Mouse (Mus musculus): ENCODE results near the gene Fahd1.
A peak's percentile ranks its signal among the peaks of the same experiment; 100 is the strongest.

Fahd1 gene

DNA sequence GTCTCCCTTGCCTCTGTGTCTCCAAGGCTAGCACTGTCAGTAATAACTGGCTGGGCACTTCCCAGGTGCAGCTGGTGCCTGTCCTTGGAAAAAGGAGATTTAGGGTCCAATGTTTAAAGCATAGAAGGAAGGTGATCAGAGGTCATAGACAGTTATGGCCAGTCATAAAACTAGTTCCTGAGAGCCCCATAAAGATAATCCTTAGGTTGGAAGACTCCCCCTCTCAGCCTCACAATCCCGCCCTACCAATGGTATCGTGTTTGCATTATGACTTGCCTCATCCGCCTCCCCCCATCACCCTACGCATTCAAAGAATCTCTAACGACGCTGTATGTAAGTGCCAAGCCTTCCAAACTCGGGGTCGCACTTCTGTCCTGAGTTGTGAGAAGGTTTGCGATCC lies 5.6 kb downstream of the Fahd1 start:
- DNase-seq = no peak

DNA sequence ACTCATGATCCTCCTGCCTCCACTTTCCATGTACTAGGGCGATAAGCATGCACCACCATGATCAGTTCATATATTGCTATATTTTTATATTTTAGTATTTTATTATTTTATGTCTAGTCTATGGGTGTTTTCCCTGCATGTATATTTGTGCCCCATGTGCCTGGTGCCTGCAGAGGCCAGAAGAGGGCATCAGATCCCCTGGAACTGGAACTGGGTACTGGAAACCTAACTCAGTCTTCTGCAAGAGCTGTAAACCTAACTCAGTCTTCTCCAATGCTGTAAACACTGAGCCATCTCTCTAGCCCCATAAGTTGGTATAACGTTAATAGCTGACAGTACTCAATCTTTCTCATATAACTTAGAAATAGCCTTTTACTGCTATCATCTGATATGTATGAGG lies 7.5 kb downstream of the Fahd1 start:
- DNase-seq = no peak

DNA sequence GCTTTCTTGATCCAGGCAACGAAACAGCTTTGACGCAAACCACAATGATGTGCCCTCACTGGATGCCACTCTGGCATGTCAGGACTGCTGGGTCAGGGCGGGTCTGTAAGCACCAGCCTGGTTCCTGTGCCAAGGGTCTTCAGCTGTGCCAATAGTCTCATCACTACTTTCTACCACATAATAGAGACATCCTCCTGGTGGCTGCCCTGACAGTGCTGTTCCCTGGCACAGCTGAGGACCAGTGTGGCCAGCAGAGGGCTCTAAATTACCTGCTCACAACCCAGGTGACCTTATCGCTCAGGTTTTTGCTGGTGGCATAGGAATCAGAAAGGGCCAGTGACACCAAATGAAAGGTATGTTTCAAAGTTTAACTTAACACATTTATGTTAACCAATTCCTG lies 9.0 kb downstream of the Fahd1 start:
- peak; percentile 31 to 34 for DNase-seq

DNA sequence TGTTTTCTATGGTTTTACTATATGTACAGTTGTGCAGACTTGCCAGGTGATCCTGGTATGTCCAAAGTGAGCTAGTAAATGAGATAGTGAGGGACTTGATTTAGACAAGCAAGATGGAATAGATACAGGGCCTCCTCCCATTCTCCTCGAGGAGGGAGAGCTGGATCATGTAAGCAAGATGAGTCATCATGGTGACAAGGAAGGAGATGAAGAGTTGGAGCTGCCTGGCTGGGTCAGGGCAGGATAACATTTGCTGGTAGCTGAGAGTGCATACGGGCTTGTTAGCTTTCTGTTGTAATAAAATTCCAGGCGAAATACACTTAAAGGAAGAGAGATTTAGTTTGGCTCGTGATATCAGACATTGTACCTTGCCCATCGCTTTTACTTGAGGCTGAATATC lies 9.8 kb downstream of the Fahd1 start:
- DNase-seq = no peak

DNA sequence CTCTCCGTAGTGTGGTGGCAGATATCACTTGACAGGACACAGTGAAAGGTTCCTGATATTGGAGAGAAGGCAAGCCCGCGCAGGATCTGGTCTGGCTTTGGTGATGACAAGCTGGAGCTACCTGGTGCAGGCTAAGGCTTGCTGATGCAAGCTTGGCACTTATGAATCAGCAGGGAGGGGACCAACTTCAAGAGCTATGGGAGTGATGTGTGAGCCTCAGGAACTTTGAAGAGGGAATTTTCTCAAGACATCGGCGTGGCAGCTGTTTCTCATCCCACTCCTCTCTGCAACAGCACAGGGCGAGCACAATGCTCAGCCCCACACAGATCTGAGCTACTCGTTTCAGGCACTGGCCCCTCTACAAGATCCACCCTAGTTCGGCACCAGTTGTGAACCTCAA lies 10.3 kb downstream of the Fahd1 start, which contains the start of gene Hagh:
Hagh (plus strand) TSS at position 302 of the 400 bp plus-strand sequence.
- no peak for DNase-seq

DNA sequence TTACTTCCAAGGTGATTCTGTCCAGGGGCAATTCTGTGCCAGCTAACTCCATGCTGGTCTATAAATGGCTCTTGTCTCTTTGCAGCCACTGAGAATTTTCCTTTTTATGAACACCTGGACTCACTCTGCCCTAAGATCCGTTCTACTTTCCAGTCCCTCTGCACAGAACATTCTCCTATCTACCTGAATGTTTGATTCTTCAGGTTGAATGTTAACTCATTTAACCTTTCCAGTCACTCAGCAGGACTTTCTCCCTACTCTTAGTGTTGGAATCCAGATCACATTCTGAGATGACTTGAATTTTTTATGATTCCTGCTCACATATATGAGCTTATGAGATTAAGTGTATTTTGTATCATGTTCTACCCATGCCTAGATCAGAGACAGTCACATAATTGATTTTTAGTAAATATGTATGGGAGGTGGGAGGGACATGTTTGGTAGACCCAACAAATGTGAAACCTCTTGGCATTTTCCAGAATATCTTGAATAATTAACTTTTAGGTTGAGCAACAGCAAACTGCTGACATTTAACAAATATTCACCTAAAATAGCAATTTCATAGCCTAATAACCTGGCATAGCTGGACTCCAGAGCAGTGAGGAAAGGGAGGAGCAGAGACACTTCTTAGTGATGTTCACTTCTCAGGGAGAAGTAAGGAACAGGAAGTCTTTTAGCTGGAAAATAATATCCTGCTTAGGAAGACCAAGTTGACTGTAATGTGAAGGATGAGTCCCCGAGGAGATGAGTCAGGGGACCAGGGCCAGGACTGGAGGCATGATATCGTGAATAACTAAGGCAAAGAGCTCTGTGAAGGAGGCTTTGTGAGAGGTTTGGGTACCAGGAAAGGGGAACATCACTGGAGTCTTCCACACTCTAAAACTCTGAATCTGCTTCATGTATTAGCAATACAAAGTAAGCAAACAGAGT lies 28.5 kb downstream of the Fahd1 start:
- no peak for DNase-seq

DNA sequence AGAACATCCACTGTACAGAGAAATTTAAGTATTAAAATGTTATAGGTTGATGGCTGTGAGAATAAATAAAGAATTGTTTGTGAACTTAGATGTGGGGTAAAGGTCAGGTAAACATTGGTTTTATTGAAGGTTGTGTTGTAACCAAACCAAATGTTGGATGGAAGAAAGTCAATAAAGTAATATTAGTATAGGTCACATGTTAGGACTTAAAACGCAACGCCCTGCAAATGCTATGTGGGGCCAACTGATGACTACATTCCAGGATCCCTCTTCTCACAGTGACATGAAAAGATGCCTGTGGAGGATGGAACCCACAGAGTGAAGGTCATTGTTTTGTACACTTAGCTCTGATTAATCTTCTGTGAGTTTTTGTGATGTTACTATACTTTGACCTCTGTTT lies 30.7 kb downstream of the Fahd1 start:
- DNase-seq = no peak

DNA sequence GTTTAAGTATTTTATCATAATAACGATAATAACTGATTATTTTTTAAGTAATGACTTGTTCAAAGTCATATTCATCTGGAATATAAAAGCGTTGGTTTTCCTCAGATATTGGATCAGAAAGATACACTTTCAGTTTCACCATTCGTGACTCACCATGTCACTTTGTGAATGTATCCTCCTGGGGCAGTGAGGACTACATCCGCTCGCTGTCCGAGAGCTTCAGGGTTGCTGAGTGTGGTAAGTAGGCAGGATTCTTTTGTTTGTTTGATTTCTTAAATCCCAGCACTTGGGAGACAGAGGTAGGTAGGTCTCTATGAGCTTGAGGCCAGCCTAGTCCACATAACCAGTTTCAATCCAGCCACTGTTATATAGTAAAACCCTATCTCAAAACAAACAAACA lies 32.0 kb downstream of the Fahd1 start:
- DNase-seq = no peak

DNA sequence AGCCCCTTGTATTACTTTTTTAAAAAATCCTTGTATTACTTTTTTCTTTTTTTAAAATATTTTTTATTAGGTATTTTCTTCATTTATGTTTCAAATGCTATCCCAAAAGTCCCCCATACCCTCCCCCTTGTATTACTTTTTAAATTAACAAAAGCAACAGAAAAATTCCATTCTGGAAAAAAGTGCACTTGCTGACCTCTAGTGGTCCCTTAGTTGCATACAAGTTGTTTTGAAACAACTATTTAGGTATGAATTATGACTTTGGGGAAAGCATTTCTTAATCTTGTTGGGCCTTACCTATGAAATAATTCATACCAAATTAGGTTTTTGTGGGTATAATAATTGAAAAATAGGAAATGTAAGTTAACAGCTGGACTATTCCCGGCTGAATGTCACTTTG lies 32.7 kb downstream of the Fahd1 start:
- no peak for DNase-seq

DNA sequence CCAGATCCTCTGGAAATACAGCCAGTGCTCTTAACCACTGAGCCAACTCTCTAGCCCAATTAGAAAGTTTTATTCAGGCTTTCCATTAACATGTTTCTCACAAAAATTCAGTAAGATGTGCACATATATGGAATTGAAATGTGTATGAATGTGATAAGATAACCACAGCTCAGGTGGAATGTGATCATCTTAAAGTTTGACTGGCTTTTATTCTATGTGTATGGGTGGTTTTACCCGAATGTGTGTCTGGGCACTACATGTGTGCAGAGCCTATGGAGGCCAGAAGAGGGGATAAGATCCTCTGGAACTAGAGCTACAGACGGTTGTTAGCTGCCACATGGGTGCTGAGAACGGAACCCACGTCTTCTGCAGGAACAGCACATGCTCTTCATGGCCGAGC lies 34.9 kb downstream of the Fahd1 start:
- no peak for DNase-seq

DNA sequence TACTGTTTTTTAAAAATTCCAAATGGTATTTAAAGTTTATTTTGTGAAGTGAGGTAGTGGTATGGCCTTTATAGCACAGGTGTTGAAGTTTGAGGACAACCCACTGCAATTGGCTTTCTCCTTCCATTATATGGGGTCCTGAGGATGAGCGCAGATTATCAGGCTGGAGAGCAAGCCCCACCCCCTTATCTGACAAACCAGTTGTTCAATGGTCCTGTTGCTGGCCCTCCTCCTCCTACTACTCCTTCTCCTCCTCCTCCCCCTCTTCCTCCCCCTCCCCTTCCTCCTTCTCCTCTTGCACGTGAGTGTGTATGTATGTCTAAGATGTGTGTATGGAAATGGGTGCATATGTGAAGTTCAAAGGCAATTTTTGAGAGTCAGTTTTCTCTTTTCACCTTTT lies 37.9 kb downstream of the Fahd1 start:
- no peak for DNase-seq

DNA sequence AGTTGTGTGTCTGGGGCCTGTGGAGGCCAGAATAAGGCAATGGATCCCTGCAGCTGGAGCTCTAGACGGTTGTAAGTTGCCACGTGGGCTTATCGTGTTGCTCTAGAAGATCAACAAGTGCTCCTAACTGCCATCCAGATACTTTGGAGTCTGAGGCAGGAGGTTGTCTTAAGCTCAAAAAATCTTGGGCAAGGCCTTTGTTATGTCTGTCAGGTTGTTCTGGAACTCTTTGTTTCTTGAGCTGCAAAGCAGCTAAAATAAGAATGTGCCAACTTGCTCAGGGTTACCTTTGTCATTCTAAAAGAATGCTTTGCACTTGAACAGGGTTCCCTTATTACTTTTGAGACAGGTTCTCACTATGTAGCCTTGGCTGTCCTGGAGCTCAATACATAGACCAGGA lies 39.0 kb downstream of the Fahd1 start:
- DNase-seq = no peak

DNA sequence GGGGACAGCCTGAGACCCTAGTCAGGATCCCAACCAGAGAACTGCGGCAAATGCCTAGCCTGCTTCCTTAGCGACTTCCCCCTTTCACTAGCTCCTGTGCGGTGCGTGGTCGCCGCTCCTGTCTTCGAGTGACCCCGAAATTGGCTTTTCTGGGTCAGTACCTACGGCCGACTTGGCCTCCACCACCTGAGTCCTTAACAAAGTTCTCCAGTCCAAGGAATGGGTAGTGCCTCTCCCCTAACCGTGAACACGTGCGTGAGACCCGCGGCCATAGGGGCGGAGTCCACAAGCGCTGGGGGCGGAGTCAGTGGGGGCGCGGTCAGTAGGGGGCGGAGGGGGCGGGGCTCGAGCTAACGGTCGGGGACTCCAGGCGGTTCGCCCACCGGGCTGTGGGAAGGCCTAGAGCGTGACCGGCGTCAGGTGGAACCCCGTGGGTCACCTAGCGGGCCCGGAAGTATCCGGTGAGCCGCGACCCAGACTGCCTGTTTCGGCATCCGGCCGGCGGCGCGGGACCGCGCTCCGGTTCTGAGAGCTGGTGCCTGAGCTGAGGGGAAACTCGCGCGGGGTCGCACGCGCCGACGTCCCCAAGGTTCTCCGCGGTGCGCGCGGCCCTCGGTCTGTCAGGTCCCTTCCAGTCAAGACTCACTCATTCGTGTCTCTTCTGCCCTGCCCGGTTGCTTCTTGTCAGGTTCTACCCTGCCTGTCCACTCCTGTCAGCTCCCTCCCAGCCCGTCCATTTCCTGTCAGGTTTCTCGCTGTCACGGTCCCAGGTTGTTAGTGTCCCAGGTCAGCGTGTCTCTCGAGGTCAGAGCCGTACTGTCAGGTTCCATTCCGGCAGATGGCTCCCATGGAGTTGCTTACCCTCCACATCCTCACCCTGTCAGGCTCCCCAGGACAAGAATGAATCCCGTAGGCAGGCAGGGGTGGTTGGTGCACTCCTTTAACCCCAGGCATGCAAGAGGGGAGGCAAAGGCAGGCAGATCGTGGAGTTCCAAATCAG lies 45.9 kb downstream of the Fahd1 start, which contains the start of gene Meiob:
Meiob (plus strand) TSS at position 338 of the 1,000 bp plus-strand sequence.
- peak; percentile 70 to 73 for DNase-seq

DNA sequence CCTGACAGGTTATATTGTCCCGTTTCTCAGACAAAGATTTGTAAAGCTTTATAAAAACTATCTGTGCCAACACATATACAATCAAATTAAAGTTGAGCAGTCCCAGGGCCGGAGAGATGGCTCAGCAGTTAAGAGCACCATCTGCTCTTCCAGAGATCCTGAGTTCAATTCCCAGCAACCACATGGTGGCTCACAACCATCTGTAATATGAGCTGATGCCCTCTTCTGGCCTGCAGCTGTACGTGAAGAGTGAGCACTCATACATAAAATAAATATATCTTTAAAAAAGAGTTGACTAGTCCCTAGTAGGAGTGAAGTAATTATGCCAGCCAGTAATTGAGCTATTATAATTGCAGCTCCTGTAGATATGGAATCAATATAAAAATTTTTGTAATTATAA lies 49.6 kb downstream of the Fahd1 start:
- DNase-seq = no peak

DNA sequence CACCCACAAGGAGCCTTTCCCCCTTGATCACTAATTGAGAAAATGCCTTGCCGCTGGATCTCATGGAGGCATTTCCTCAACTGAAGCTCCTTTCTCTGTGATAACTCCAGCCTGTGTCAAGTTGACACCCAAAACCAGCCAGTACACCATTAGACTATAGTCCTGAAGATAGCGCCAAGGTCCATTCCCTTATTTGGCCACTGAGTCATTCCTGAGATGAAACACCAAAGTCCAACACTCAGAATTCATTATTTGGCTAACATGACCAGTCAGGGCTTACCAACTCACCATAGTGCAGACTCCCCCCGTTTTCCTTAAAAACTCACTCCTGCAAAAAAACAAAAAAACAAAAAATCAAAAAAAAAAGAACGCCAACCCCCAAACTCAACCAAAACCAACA lies 50.7 kb downstream of the Fahd1 start:
- DNase-seq = no peak
